Mouse (Mus musculus) bone marrow, adult 2 months (tissue): ENCODE measurements at regions not wholly inside any gene's neighbourhood (a gene's known extent, or its start where the extent isn't known, plus 50 kb on each side); places are given as distances from the start of the nearest gene placed in this dataset.

ENCODE experiments used
- CTCF ChIP-seq: fragments of 200-500 bp; IDR thresholded peaks from 2 replicates; pipeline ENCODE4 v1.5.1; 2011; ENCODE audit warnings: low read length, control low read depth; ENCODE audit not compliant: control insufficient read depth, insufficient read depth
- POLR2A ChIP-seq: fragments of 200-500 bp; IDR thresholded peaks from 2 replicates; pipeline ENCODE4 v1.6.1; 2011; ENCODE audit warnings: low read depth, mild to moderate bottlenecking, control low read depth, low read length, borderline replicate concordance; ENCODE audit not compliant: control insufficient read depth

DNA sequence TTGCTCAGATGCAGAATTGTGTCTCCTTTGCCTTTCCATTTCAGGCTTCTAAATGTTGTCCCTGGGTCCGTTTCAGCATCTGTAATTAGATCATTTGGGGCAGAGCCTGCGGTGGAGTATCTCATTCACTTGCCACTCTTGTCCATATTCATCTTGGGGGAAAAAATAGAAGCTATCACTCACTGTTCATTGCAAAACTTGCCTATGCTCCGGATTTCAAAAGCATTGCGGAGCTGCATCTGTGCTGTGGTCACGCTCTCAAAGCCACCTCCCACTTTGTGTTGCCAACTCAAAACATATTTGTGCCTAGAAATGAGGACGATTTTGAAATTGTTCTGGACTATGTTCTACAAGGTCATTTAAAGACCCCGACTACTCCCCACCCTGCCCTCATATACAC is 138.3 kb upstream of the Zfp648 start:
- TF ChIP-seq CTCF, result no peak
- TF ChIP-seq POLR2A, result no peak
